Mouse (Mus musculus) heart, embryonic 12.5 days (tissue): Measurements from ENCODE around the gene Anapc2. TPM values are rescaled to one million over a fixed set of nuclear protein-coding genes. Genes with fewer than 3 reads are reported as not detected.
A peak's percentile ranks its signal among the peaks of the same experiment; 100 is the strongest.

Source experiments
- ATAC-seq: fragments of 200-750 bp; cut with Nextera tagmentation; 2 replicates; pipeline ENCODE4 v1.8.0; 2017; ENCODE audit warnings: moderate TSS enrichment, moderate library complexity; ENCODE audit not compliant: insufficient number of reproducible peaks, low FRiP score
- H3K27ac ChIP-seq: fragments of 300-500 bp; sonication (generic); 2 replicates; pipeline ENCODE4 v1.5.1; 2016; ENCODE audit warnings: mild to moderate bottlenecking, moderate library complexity; ENCODE audit not compliant: poor library complexity, severe bottlenecking
- H3K27me3 ChIP-seq: fragments of 300-500 bp; sonication (generic); replicated peaks from 2 replicates; pipeline ENCODE4 v1.6.1; 2016; ENCODE audit warnings: mild to moderate bottlenecking, moderate library complexity
- H3K36me3 ChIP-seq: fragments of 300-500 bp; sonication (generic); 2 replicates; pipeline ENCODE4 v1.6.1; 2016; ENCODE audit warnings: mild to moderate bottlenecking, moderate library complexity
- H3K4me1 ChIP-seq: fragments of 300-500 bp; sonication (generic); replicated peaks from 2 replicates; pipeline ENCODE4 v1.6.1; 2016; ENCODE audit warnings: mild to moderate bottlenecking
- H3K4me2 ChIP-seq: fragments of 300-500 bp; sonication (generic); 2 replicates; pipeline ENCODE4 v1.6.1; 2016; ENCODE audit warnings: mild to moderate bottlenecking, moderate library complexity
- H3K4me3 ChIP-seq: fragments of 300-500 bp; sonication (generic); 2 replicates; pipeline ENCODE4 v1.5.1; 2016; ENCODE audit warnings: mild to moderate bottlenecking
- H3K9ac ChIP-seq: fragments of 300-500 bp; sonication (generic); 2 replicates; pipeline ENCODE4 v1.6.1; 2016; ENCODE audit warnings: mild to moderate bottlenecking, moderate library complexity
- H3K9me3 ChIP-seq: fragments of 300-500 bp; sonication (generic); replicated peaks from 2 replicates; pipeline ENCODE4 v1.6.1; 2016; ENCODE audit warnings: mild to moderate bottlenecking, moderate library complexity
- WGBS: fragments of 180-500 bp; shearing (Covaris S2); methylation state at CpG from one replicate; pipeline ENCODE4 v1.1.7; 2016; 5-methylcytosine and 5-hydroxymethylcytosine counted together
- polyA plus RNA-seq: library from polyadenylated mRNA; unstranded; fragments of >200 nt; fragmentation: Nextera tagmentation; extraction: Ambion mirVana; gene quantifications from 2 replicates; pipeline ENCODE4 v1.2.1, GENCODE M21; 2016

Gene Anapc2
- polyA plus RNA-seq, 1 experiment from 2014 or later: 83.4 TPM

- peaks cover 50% of the 10 kb centered on the region for H3K36me3 ChIP-seq
These were observed 61.3 kb downstream of the Anapc2 start for GRCm38 (mm10) chr2:25333569-25333968.

More at GRCm38 (mm10) chr2:25333569-25333968, 61.3 kb downstream of the Anapc2 start:
- Histone ChIP-seq H3K4me1 (peaks cover 17% of the 10 kb centered on the region), H3K9me3 (no peaks in the 10 kb centered on the region), H3K27me3 (no peaks in the 10 kb centered on the region), H3K27ac (no peak overlapping the region), H3K9ac (peak overlapping the region; percentile 92), H3K4me3 (peak overlapping the region; percentile 95), H3K4me2 (peak overlapping the region; percentile 89)
- WGBS: 68% methylated on average over 2 of the region's 2 CpGs
- no peak for ATAC-seq

Other genes with a start within 250 kb of the Anapc2 start
- gene Nsmf, start 218.1 kb upstream of the Anapc2 start, polyA plus RNA-seq: 58.7 and 62.8 TPM in 2 replicates
- gene Entpd8, start 192.2 kb upstream of the Anapc2 start, polyA plus RNA-seq: not detected in 2 replicates
- 0.10 TPM in 1 of 2 replicates, not detected in the other for gene Noxa1, start 177.3 kb upstream of the Anapc2 start, polyA plus RNA-seq
- gene Nrarp, start 91.7 kb upstream of the Anapc2 start, polyA plus RNA-seq: 10.8 and 12.8 TPM in 2 replicates
- 6.6 and 7.0 TPM in 2 replicates for gene Tor4a, start 75.6 kb upstream of the Anapc2 start, polyA plus RNA-seq
- 73.3 and 74.4 TPM in 2 replicates for gene Nelfb, start 61.0 kb upstream of the Anapc2 start, polyA plus RNA-seq
- not detected in 2 replicates for gene Stpg3, start 57.8 kb upstream of the Anapc2 start, polyA plus RNA-seq
- gene Fam166a, start 53.7 kb upstream of the Anapc2 start, polyA plus RNA-seq: not detected in 2 replicates
- 388 and 392 TPM in 2 replicates for gene Tubb4b, start 47.8 kb upstream of the Anapc2 start, polyA plus RNA-seq
- gene Slc34a3, start 38.1 kb upstream of the Anapc2 start, polyA plus RNA-seq: not detected in 2 replicates
- not detected in 2 replicates for gene Rnf224, start 35.7 kb upstream of the Anapc2 start, polyA plus RNA-seq
- gene Rnf208, start 30.2 kb upstream of the Anapc2 start, polyA plus RNA-seq: 6.5 and 7.6 TPM in 2 replicates
- gene Cysrt1, start 30.0 kb upstream of the Anapc2 start, polyA plus RNA-seq: not detected in 2 replicates
- gene AL732309.1, start 25.6 kb upstream of the Anapc2 start, polyA plus RNA-seq: 2.6 and 3.2 TPM in 2 replicates
- gene Tmem203, start 17.0 kb upstream of the Anapc2 start, polyA plus RNA-seq: 18.3 and 19.1 TPM in 2 replicates
- 4.9 and 5.1 TPM in 2 replicates for gene Tprn, start 9.9 kb upstream of the Anapc2 start, polyA plus RNA-seq
- gene Ssna1, start within 50 bp of the Anapc2 start, polyA plus RNA-seq: 131 and 133 TPM in 2 replicates
- not detected in 2 replicates for gene Tmem210, start 15.7 kb downstream of the Anapc2 start, polyA plus RNA-seq
- gene Lrrc26, start 17.4 kb downstream of the Anapc2 start, polyA plus RNA-seq: not detected in 2 replicates
- 0.44 TPM in 1 of 2 replicates, not detected in the other for gene Grin1, start 46.7 kb downstream of the Anapc2 start, polyA plus RNA-seq
- 34.0 and 40.9 TPM in 2 replicates for gene Man1b1, start 59.9 kb downstream of the Anapc2 start, polyA plus RNA-seq
- 11.3 TPM in 2 replicates for gene Dpp7, start 83.9 kb downstream of the Anapc2 start, polyA plus RNA-seq
- gene Uap1l1, start 93.2 kb downstream of the Anapc2 start, polyA plus RNA-seq: 10.7 and 11.2 TPM in 2 replicates
- gene Sapcd2, start 99.8 kb downstream of the Anapc2 start, polyA plus RNA-seq: 18.5 and 20.0 TPM in 2 replicates
- gene Entpd2, start 123.4 kb downstream of the Anapc2 start, polyA plus RNA-seq: 0.18 and 0.44 TPM in 2 replicates
- gene Npdc1, start 126.9 kb downstream of the Anapc2 start, polyA plus RNA-seq: 22.3 and 22.4 TPM in 2 replicates
- not detected in 2 replicates for gene Fut7, start 150.8 kb downstream of the Anapc2 start, polyA plus RNA-seq
- gene Abca2, start 156.2 kb downstream of the Anapc2 start, polyA plus RNA-seq: 4.8 and 5.0 TPM in 2 replicates
- 1.1 and 1.4 TPM in 2 replicates for gene Clic3, start 184.4 kb downstream of the Anapc2 start, polyA plus RNA-seq
- gene Paxx, start 188.6 kb downstream of the Anapc2 start, polyA plus RNA-seq: 22.1 and 22.7 TPM in 2 replicates
- gene Ptgds, start 197.6 kb downstream of the Anapc2 start, polyA plus RNA-seq: 2.4 and 2.6 TPM in 2 replicates
- gene Lcn12, start 221.4 kb downstream of the Anapc2 start, polyA plus RNA-seq: not detected in 2 replicates
- 82.7 and 83.3 TPM in 2 replicates for gene Fbxw5, start 228.3 kb downstream of the Anapc2 start, polyA plus RNA-seq
- 2.4 and 3.3 TPM in 2 replicates for gene C8g, start 229.2 kb downstream of the Anapc2 start, polyA plus RNA-seq